Mouse (Mus musculus) lung, postnatal 14 days (tissue): ENCODE results near the gene Schip1.
A peak's percentile ranks its signal among the peaks of the same experiment; 100 is the strongest.

Source experiments
- DNase-seq: peaks from one replicate; pipeline ENCODE4 v3.0.0; 2021

The Schip1 gene

DNA sequence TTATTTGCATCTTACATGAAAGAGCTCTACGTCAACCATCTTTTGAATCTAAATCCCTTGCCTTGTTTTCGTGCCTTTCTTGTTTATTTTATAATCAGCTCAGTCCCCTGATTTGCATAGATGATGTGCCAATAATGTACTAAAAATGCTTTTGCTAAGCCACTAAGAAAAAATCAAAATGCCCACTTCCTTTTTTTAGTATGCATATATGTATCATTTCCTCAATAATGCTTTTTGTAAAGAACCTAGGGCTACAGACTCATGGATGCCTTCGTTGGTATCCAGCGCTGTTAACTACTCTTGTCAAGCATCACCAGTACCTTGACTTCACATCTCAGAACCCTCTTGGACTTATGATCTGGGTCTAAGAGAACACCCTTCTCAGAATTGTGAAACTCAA is 569.0 kb downstream of the Schip1 start:
- DNase-seq = no peak

DNA sequence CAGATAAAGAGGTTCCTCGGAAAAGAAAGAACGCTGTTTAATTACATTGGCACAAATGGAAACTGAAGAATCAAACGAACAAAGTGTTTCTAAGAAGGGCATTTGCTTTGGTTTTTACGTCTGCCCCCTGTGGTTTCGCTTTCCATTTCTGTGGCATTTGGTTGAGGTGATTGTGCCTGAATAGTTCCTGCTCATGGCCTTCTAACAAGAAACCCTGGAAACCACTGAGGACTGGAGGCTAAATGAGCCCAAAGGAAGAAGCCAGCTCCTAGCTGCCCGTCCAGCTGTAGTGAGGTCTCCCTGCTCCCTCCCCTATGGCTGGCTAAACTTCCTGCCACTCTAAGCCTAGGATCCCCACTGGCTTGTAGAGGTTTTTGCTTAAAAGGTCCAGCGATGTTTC is 573.4 kb downstream of the Schip1 start:
- DNase-seq = no peak

DNA sequence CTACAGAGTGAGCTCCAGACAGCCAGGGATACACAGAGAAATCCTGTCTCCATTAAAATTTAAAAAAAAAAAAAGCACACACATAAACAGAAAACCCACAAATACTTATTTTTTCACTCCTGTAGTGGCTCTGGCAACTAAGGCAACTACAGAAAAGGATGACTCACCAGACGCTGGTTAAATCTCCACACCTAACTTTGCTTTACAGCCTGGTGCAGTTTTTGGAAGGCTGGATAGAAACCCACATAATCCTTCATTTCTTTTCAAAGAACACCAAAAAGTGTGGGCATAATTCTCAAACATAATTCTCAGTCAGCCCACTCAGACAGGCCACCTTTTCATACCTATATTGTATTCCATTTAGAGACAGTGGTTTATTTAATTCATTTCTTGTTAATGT is 574.1 kb downstream of the Schip1 start:
- no peak for DNase-seq

DNA sequence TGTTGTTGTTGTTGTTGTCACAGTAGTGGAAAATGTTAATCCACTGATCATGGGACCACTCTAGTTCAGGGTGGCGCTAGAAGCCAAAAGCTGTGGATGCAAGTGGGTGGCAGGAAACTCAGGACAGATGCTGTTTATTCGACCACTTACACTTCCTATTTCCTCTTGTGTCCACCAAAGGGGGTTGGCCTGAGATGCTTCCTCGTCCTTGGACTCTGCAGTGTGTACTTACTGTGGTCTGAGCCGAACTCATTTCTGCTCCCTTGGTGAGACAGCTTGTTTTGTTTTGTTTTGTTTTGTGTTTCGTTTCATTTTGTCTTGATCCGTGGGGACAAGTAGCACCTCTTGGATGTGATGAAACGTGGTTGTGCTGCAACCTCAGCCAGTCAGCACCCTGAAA is 578.3 kb downstream of the Schip1 start:
- no peak for DNase-seq

DNA sequence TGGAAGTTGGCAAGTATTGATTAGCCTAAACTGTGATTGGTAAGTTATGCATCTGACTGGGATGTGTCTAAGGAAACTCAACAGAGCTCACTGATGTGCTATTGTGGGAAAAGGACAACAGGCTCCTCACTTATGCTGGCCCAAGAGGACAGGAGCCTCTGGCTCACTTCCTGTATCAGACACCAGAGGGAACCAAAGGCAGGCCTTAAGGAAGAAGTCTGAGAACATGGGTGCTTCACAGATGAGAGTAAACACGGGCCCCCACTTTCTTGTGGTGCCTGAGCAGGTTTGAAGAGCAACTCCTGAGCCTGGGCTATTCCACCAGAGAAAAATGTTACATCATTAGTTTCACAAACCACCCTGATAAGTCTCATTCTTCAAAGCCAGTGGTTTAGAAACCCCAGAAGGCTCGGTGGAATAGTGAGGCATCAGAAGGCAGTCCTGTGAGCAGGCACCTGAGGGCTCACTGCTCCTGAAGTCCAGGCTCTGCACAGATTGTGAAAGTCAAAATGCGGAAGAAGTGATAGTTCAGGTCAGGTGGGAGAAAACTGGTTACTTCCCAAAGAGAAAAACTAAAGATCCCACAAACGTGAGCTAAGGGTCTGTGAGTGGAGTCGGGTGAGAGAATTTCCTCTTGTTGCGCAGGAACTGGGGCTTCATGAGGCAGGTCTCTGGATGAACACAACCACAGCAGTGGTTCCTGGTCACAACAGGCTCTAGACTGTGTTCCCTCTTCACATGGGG is 582.0 kb downstream of the Schip1 start:
- DNase-seq = peak; percentile 38

DNA sequence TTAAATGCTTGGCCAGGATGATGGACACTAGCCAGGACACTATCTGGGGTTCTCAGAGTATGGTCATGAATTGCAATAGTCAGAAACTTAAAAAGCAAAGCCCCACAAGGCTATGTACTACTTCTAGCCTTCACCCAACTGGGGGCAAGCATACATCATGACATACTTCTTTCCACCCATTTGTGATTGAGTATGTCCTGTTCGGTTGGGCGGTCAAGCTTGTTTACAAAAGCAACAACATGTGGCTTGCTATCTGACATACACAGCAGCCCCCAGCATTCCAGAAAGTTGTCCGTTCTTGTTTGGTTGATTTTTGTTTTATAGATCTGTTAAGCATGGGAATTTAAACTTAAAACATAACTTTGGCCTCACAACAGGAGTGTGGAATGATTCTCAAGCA is 582.7 kb downstream of the Schip1 start:
- DNase-seq = no peak

DNA sequence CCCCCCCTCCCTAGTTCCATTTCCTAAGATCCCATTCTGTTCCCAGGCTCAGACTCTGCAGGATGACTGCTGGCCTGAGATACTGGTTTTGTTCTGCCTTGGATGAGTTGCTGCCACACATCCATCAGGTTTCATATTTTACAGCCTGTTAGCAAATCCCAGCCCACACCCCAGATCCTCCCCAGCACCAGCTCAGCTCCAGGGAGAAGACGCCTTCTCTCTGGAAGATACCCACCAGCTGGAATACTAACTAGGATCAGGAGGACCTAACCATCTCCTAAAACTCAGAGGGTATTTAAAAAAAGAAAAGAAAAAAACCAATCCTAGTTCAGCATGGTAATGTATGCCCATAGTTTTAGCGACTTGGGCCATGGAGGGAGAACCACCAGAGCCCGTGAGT is 585.6 kb downstream of the Schip1 start:
- no peak for DNase-seq

DNA sequence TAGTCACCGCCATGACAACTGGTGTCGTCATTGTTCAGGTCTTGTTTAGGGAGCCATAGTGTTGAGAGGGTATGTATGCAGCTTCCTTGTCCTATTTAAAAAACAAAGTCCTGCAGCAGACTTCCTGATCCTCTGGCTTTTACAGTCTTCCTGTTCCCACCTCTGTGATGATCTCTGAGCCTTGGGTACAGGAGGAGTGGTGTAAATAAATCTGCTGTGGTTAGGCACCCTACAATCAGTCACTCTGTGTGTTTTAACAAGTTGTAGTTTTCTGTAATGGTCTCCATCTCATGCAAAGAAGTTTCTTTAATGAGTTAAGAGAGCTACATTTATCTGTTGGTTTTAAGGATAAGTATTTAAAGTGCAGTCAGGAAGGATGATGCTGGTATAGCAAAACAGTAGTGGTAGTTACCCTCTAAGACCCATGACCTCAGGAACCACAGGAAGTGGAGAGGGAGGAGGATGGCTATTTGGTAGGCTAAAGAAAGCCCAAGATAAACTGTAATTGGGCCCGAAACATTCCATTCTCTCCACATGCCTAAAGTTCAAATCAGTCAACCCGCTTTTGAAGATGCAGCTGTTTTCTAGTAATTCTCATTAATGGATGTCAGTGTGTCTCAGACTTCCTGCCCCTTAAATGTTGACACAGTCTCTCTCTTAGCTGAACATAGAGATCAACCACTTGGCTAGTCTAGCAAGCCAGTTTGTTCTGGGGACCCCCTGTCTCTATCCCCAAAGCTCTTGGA is 592.2 kb downstream of the Schip1 start:
- DNase-seq = no peak

DNA sequence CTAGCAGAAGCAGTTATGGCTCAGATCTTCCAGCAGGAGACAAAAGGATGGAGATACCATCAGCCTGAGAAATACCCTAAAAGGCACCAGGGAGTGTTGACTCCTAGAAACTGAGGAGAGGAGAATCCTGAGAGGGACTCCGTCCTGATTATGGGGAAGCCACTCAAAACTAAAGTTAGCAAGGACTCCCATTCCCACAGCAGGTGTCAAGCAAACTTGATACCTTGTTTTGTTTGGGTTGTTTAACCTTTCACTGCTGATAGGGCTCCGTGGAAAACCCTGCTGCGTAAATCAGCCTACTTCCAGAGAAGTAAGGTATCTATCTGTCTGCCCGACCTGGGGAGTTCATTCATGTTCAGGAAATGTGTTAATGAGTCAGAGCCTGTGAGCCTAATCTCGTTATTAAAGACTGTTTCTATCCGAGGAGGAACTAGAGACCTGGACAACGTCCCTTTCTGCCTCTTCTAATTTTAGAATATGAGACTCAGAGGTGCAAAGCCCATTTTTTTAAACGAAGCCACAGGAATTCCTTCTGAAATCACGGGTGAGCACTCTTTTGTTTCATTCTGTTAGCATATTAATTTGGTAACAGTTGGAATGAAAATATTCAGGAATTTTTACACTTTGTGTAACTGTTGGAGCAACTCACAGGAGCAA is 593.1 kb downstream of the Schip1 start:
- DNase-seq = no peak

DNA sequence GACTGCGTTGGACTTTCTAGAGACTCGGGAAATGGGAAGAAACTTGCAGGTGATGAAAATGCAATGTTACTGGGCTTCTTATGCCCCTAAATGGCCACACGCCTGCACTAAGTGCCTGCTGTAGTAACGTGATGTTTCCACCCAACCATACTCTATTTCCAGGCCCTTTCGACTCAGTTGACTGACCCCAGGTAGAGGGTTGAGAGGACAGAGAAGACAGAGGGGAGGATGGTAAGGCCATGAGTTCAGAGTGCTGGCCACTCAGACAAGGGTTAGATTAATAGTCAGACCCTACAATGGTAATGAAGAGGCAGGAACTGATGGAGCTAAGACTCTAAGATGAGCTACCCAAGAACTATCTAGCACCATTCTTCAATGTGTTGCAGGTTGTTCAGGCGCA is 595.4 kb downstream of the Schip1 start:
- no peak for DNase-seq

DNA sequence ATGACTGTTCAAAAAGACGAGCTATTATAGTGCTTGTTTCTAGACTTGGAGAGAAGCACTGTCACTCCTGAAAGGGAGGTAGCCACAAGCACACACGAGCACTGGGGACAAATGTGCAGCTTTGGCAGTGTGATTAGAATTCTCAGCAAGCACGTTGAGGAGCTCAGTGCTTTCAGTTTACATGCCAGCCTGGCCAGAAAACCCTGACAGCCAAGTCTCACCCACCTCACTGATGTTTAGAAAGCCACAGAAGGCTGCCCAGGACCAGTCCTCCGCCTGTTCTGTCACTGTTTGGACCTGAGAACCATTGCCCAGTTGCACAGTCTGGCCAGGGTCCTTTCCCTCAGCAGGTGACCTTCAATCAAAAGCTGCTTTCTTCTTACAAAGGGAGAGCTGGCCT is 595.9 kb downstream of the Schip1 start:
- DNase-seq = no peak

DNA sequence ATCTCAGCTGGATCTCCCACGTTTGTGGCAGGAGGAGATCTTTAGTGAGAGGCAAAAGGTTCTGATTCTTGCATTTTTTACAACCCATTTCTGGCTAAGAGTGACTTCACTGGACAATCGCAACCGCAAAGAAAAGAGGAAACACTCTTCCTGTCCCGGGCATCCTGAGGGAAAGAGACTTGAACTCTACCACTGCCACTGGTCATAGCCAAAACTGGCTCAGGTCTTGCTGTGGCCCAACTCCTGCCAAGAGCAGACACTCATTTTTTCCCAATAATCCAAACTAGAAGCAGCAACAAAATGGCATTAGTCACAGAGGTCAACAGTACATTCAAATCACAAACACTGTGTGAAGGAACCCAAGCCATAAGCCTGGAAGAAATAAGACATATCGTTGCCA is 597.8 kb downstream of the Schip1 start:
- no peak for DNase-seq

DNA sequence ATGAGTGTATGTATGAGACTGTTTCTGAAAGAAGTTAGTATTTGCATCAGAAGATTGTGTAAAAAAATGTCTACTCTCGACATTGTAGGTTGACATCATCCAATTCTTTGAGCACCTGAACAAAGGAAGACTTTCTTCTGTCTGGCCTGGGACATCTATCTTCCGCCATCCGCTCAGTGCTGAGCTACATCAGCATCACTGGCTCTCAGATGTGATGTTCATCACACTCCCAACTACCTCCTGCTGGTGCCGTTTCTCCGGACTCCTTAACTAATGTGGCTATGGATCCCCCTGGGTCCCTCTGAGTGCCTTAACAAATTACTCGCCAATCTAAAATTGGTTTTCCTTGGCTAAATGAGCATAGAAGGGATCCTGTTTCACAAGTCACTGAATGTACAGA is 599.7 kb downstream of the Schip1 start:
- no peak for DNase-seq

DNA sequence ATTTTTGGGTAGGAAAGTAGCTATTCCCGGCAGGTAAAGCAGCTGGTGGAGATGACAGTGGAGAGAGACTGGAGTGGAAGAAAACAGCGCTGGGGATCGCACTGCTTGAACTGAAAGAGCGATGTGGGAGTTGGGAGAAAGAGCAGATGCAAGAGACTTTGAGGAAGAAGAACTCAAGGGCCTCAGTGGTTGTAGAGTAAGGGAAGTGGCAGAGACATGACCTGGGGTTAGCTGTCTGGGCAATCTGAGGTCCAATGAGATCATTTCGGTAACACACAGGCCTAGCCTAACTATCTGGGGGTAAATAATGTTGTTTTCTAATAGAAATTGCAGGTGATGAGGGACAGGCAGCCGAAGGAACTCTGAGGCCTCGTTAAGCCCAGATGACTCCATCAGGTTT is 601.8 kb downstream of the Schip1 start:
- no peak for DNase-seq

DNA sequence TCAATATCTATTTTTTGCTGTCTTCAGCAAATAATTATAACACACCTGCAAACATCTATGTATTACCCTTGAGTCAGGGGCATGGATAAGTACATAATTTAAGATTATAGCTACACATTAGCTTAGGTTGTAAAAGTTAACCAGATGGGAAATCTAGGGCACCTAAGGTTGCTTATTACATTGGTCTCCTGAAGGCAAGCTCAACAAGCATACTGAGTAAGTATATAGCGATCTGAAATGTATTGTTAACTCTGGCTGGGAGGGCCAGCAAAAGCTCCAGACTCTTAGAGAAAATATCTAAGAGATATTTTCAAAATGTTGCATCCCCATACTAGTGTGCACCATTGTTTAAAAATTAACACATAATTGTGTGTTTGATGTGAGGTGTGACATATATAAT is 603.2 kb downstream of the Schip1 start:
- DNase-seq = no peak

DNA sequence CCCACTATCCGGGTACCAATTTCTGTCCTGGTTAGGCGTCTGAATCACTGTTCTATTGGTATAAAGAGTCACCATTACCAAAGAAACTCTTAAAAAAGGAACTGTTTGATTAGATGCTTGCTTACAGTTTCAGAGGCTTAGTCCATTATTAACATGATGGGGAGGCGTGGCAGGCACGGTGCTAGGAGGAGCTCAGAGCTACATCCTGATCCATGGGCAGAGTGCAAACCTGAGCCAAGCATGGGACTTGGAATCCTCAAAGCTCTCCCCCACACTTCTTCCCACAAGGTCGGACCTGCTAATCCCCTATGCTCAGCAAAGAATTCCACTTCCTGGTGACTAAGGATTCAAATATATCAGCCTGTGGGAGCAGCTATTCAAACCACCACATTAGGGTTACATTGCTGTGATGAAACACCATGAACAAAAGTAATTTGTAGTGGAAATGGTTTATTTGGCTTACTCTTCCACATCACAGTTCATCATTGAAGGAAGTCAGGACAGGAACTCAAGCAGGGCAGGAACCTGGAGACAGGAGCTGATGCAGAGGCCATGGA is 604.9 kb downstream of the Schip1 start:
- no peak for DNase-seq

DNA sequence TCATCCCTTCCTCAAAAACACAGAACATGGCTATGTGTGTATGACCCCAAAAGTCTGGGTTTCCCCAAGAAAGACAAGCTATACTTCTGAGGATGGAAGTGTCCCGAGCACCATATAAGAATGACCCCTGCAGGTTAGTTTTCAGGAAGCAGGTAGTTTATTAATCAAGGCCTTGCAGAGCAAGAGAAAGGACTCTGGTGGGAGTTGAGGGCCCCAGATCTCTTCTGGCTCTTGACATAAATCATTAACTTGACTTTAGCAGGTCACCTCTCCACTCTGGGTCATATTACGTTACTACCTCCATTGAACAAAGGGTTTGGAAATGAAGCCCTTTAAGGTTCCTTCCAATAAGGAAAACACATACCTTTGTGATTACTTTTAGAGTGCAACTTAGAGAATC is 610.1 kb downstream of the Schip1 start:
- no peak for DNase-seq

DNA sequence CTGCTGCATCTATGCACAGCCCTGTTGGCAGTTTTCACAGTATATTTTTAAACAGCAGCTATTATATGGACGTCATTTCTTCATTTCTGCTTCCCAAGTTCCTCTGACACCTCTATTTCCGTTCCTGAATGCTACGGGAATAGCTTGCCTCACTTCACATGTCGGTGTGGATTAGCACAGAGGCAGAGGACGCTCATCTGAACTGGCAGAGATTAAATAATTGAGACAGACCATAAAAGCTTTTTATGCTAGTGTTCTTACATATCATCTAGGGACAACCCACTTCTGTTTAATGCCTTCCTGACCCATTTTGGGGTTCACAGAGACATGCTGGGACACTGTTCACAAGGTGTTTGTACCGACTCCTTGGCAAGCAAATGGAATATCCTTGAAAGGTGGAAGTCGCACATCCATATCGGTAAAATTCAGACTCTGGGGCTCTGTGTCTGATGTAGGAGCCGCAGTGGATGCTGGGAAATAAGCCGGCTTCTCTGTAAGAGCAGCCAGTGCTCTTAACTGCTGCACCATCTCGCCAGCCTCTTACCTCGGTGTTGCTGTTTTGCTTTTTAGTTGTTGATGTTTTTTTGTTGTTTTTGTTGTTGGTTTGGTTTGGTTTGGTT is 610.7 kb downstream of the Schip1 start:
- DNase-seq = no peak
